Mouse (Mus musculus) kidney, adult 8-10 months (tissue): ENCODE results near the gene Wdr45.
"Not testable (repeated sequence)": the region's sequence is repeated elsewhere in the genome, so short reads cannot be mapped to it uniquely, and the experiment has no call there.

ENCODE experiments used
- DNase-seq, 2 experiments: peaks; one replicate each; pipeline ENCODE4 v3.0.0; 2022

Gene Wdr45

GRCm38 (mm10) chrX:7714135-7714899 lies at the start of gene Wdr45:
Gene Wdr45, plus strand, starts transcription at chrX:7714333.
- DNase-seq: peak; percentile 95 to 97

GRCm38 (mm10) chrX:7664791-7665190 lies 49.3 kb upstream of the Wdr45 start:
- no peak for DNase-seq

- DNase-seq: no peak
Observed at GRCm38 (mm10) chrX:7665739-7666502, 48.2 kb upstream of the Wdr45 start.

- peak; percentile 48 to 54 for DNase-seq
Observed at GRCm38 (mm10) chrX:7670390-7670881, 43.7 kb upstream of the Wdr45 start.

- peak in 1 of 2 experiments; percentile 25 for DNase-seq
Observed at GRCm38 (mm10) chrX:7670921-7671623, 43.1 kb upstream of the Wdr45 start, which contains the start of gene Plp2. Gene Plp2, minus strand, starts transcription at chrX:7671390.

- no peak for DNase-seq
Observed at GRCm38 (mm10) chrX:7672739-7673138, 41.4 kb upstream of the Wdr45 start.

- DNase-seq: no peak
Observed at GRCm38 (mm10) chrX:7673578-7674281, 40.4 kb upstream of the Wdr45 start.

GRCm38 (mm10) chrX:7674284-7675000 lies 39.7 kb upstream of the Wdr45 start:
- peak in 1 of 2 experiments; percentile 16 for DNase-seq

- DNase-seq: no peak
Observed at GRCm38 (mm10) chrX:7675001-7675380, 39.1 kb upstream of the Wdr45 start.

- DNase-seq: no peak
Observed at GRCm38 (mm10) chrX:7678986-7679385, 35.1 kb upstream of the Wdr45 start.

GRCm38 (mm10) chrX:7679405-7680056 lies 34.6 kb upstream of the Wdr45 start:
- DNase-seq: peak; percentile 95

- no peak for DNase-seq
Observed at GRCm38 (mm10) chrX:7680057-7680412, 34.1 kb upstream of the Wdr45 start.

- peak; percentile 66 to 67 for DNase-seq
Observed at GRCm38 (mm10) chrX:7680864-7681263, 33.3 kb upstream of the Wdr45 start, which contains the start of gene Magix. Gene Magix, minus strand, starts transcription at chrX:7681251.

GRCm38 (mm10) chrX:7688321-7688720 lies 25.8 kb upstream of the Wdr45 start:
- no peak for DNase-seq

GRCm38 (mm10) chrX:7690486-7690885 lies 23.6 kb upstream of the Wdr45 start:
- DNase-seq: no peak

- peak in 1 of 2 experiments; percentile 45 for DNase-seq
Observed at GRCm38 (mm10) chrX:7692862-7693261, 21.3 kb upstream of the Wdr45 start.

GRCm38 (mm10) chrX:7696520-7696919 lies 17.6 kb upstream of the Wdr45 start:
- DNase-seq: no peak

GRCm38 (mm10) chrX:7696954-7697381 lies 17.2 kb upstream of the Wdr45 start, which contains the start of gene Gpkow:
Gene Gpkow, plus strand, starts transcription at chrX:7697131.
- DNase-seq: peak; percentile 85 to 90

- DNase-seq: not testable (repeated sequence)
Observed at GRCm38 (mm10) chrX:7713764-7714134, 384 bp upstream of the Wdr45 start.

GRCm38 (mm10) chrX:7716058-7716457 lies 1.9 kb downstream of the Wdr45 start:
- not testable (repeated sequence) for DNase-seq
